Mouse (Mus musculus): ENCODE measurements around the gene Myo9b.
A peak's percentile ranks its signal among the peaks of the same experiment; 100 is the strongest.

- TF ChIP-seq CTCF (IDR thresholded peaks at IDR 0.05; ENCODE audit: low read depth) (0 out of 2 replicates have a peak, but pooled peaks have one; percentile 1), EP300 (optimal IDR thresholded peaks at IDR 0.05) (no peak)
Observed at GRCm38 (mm10) chr8:71396639-71397305, 124.3 kb downstream of the Myo9b start, which contains the start of gene Babam1.
